In the genomic region with DNA sequence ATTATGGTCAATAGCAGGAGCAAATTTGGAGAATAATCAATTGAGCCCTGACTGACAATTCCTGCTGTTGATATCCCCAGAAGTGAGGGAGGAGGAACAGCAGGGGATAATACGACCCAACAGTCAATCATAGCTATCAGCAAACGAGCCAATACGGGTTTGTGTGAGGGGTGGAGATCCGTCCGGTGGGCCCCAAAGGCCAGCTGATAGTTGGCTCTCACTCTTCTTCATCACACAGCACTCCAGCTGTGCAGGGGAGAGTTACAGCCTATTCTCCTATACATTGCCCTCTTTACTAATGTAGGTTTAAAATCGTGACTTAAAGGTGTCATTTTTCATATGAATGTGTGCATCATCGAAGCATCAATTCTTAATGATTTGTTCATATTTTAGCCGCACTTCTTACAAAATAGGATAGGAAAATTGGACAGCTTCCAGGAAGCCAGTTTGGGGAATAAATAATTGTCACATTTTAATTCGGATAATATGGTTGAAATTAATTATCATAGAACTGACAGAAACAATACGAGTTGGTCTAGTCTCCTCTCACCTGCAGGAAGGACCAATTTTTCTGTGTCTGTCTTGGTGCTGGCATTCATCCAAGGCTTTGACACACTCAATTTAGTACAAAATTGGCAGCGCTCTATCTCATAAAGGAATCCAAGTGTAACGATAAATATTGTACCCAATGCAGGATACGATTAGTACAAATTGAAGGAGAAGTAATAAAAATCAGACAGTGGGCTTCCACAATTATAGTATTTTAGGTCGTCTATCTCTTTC, we compare ENCODE assay signal across 29 mouse cellular contexts. TPM values are rescaled to one million over a fixed set of nuclear protein-coding genes. Genes with fewer than 3 reads are reported as not detected.
DNase-seq lines count a peak whose midpoint lies in the region; ATAC-seq lines count a peak whose summit lies in the region.
"Had no signal": no experiment of that assay in that cellular context is flagged by ENCODE, and none has a peak within 500 bp of the region (broad histone marks: within the 10 kb centered on the region; RNA-seq: fewer than 3 reads in every experiment).

No protein-coding gene starts in this region.

- no peaks in the 10 kb centered on the region for H3K36me3 ChIP-seq in hindbrain, embryonic 11.5 days (ENCODE audit: control insufficient read depth, insufficient read depth, low read length)
- no peaks in the 10 kb centered on the region for H3K36me3 ChIP-seq in hindbrain, embryonic 13.5 days
- no peaks in the 10 kb centered on the region for H3K36me3 ChIP-seq in neural tube, embryonic 12.5 days
- no peaks in the 10 kb centered on the region for H3K36me3 ChIP-seq in hindbrain, embryonic 15.5 days
- H3K36me3 ChIP-seq: forebrain, embryonic 15.5 days; G1E; heart, embryonic 13.5 days; limb, embryonic 15.5 days had no signal

- H3K27ac ChIP-seq in hindbrain, embryonic 11.5 days (ENCODE audit: low read depth, low read length): no peak overlapping the region
- H3K27ac ChIP-seq in hindbrain, embryonic 13.5 days: no peak overlapping the region
- no peak overlapping the region for H3K27ac ChIP-seq in neural tube, embryonic 12.5 days
- H3K27ac ChIP-seq in hindbrain, embryonic 15.5 days (replicated peaks): no peak overlapping the region
- H3K27ac ChIP-seq: forebrain, embryonic 15.5 days; heart, adult 2 months; heart, embryonic 13.5 days; left cerebral cortex, adult 2 months; limb, embryonic 15.5 days; liver, embryonic 14.5 days had no signal

- no peaks in the 10 kb centered on the region for H3K27me3 ChIP-seq in hindbrain, embryonic 11.5 days (ENCODE audit: control insufficient read depth, insufficient read depth, low read length)
- H3K27me3 ChIP-seq in hindbrain, embryonic 13.5 days: no peaks in the 10 kb centered on the region
- no peaks in the 10 kb centered on the region for H3K27me3 ChIP-seq in neural tube, embryonic 12.5 days (replicated peaks)
- H3K27me3 ChIP-seq in hindbrain, embryonic 15.5 days: no peaks in the 10 kb centered on the region
- H3K27me3 ChIP-seq: CH12.LX; forebrain, embryonic 15.5 days; heart, embryonic 13.5 days; limb, embryonic 15.5 days; megakaryocyte, embryonic 14.5 days had no signal

- 0 out of 2 replicates have a peak, but pooled peaks have one; percentile 27 for ATAC-seq in hindbrain, embryonic 11.5 days (ENCODE audit: low FRiP score)
- no peak for ATAC-seq in hindbrain, embryonic 13.5 days (ENCODE audit: low FRiP score)
- ATAC-seq in neural tube, embryonic 12.5 days (ENCODE audit: low FRiP score, low read depth): 0 out of 2 replicates have a peak, but pooled peaks have one; percentile 58
- ATAC-seq in hindbrain, embryonic 15.5 days (ENCODE audit: low FRiP score, low read depth): no peak
- ATAC-seq: forebrain, embryonic 15.5 days; Patski had no signal

- no peaks in the 10 kb centered on the region for H3K9me3 ChIP-seq in hindbrain, embryonic 11.5 days (ENCODE audit: control insufficient read depth, low read length)
- H3K9me3 ChIP-seq in hindbrain, embryonic 13.5 days: no peaks in the 10 kb centered on the region
- no peaks in the 10 kb centered on the region for H3K9me3 ChIP-seq in neural tube, embryonic 12.5 days
- H3K9me3 ChIP-seq in hindbrain, embryonic 15.5 days: no peaks in the 10 kb centered on the region
- H3K9me3 ChIP-seq: forebrain, embryonic 15.5 days; G1E; heart, embryonic 13.5 days; limb, embryonic 15.5 days; megakaryocyte, embryonic 14.5 days had no signal

- no peak for DNase-seq in hindbrain, embryonic 11.5 days (ENCODE audit: low spot score)
- DNase-seq in neural tube, embryonic 10.5 days (ENCODE audit: extremely low spot score, low spot score): no peak
- DNase-seq in gastrocnemius, postnatal 10 days: no peak
- no peak for DNase-seq in right cerebral cortex, postnatal 25 days
- DNase-seq: adrenal gland, postnatal 36 days; B cell, adult 2 months; cerebellum, adult 2 months; gastrocnemius, postnatal 36 days; heart, adult 2 months; heart, postnatal 14 days; kidney, adult 18-20 months; kidney, postnatal 4 days; lung, embryonic 14.5 days; right cerebral cortex, postnatal 4 days; thymus, postnatal 14 days had no signal

- H3K9ac ChIP-seq in hindbrain, embryonic 11.5 days (ENCODE audit: low read depth, low read length): no peak overlapping the region
- no peak overlapping the region for H3K9ac ChIP-seq in hindbrain, embryonic 13.5 days
- no peak overlapping the region for H3K9ac ChIP-seq in neural tube, embryonic 12.5 days
- no peak overlapping the region for H3K9ac ChIP-seq in hindbrain, embryonic 15.5 days
- H3K9ac ChIP-seq: forebrain, embryonic 15.5 days; heart, embryonic 13.5 days; limb, embryonic 15.5 days; liver, embryonic 14.5 days; lung, embryonic 14.5 days had no signal

- H3K4me1 ChIP-seq in hindbrain, embryonic 11.5 days (replicated peaks; ENCODE audit: control insufficient read depth, insufficient read depth, low read length): no peaks in the 10 kb centered on the region
- H3K4me1 ChIP-seq in hindbrain, embryonic 13.5 days (replicated peaks): peaks cover 9% of the 10 kb centered on the region
- H3K4me1 ChIP-seq in neural tube, embryonic 12.5 days: no peaks in the 10 kb centered on the region
- H3K4me1 ChIP-seq in hindbrain, embryonic 15.5 days (replicated peaks): peaks cover 9% of the 10 kb centered on the region; the same call in 1 of the 2 replicates
- H3K4me1 ChIP-seq: heart, embryonic 13.5 days; limb, embryonic 15.5 days; megakaryocyte, embryonic 14.5 days had no signal

- WGBS in hindbrain, embryonic 11.5 days: 72% methylated on average over 14 of the region's 14 CpGs
- WGBS in hindbrain, embryonic 13.5 days: 39% methylated on average over 14 of the region's 14 CpGs
- 48% methylated on average over 14 of the region's 14 CpGs for WGBS in neural tube, embryonic 12.5 days
- 34% methylated on average over 14 of the region's 14 CpGs for WGBS in hindbrain, embryonic 15.5 days

- H3K4me3 ChIP-seq in hindbrain, embryonic 11.5 days (ENCODE audit: low read depth, low read length): no peak overlapping the region
- H3K4me3 ChIP-seq in hindbrain, embryonic 13.5 days: no peak overlapping the region
- H3K4me3 ChIP-seq in neural tube, embryonic 12.5 days: no peak overlapping the region
- no peak overlapping the region for H3K4me3 ChIP-seq in hindbrain, embryonic 15.5 days
- H3K4me3 ChIP-seq: forebrain, embryonic 15.5 days; heart, adult 2 months; heart, embryonic 13.5 days; left cerebral cortex, adult 2 months; limb, embryonic 15.5 days; megakaryocyte, embryonic 14.5 days had no signal

- H3K4me2 ChIP-seq in hindbrain, embryonic 11.5 days (replicated peaks; ENCODE audit: low read depth, low read length): no peak overlapping the region
- H3K4me2 ChIP-seq in hindbrain, embryonic 13.5 days: no peak overlapping the region
- H3K4me2 ChIP-seq in neural tube, embryonic 12.5 days (replicated peaks): no peak overlapping the region
- H3K4me2 ChIP-seq in hindbrain, embryonic 15.5 days: peak overlapping the region; percentile 21; the same call in 1 of the 2 replicates
- H3K4me2 ChIP-seq: forebrain, embryonic 15.5 days; heart, embryonic 13.5 days; limb, embryonic 15.5 days; lung, embryonic 14.5 days had no signal

RNA-seq across cellular contexts. Expression of gene Pou4f1, which starts 43.9 kb away (rescaled TPM):
- polyA plus RNA-seq in hindbrain, embryonic 11.5 days (2014; fragmentation: Nextera tagmentation; extraction: Ambion mirVana): 56.5 and 71.1 TPM in 2 replicates
- 83.5 and 84.1 TPM in 2 replicates for polyA plus RNA-seq in hindbrain, embryonic 13.5 days (2015; fragmentation: Nextera tagmentation; extraction: Ambion mirVana)
- polyA plus RNA-seq in neural tube, embryonic 12.5 days (2016; fragmentation: Nextera tagmentation; extraction: Ambion mirVana): 116 and 145 TPM in 2 replicates
- 42.7 and 59.3 TPM in 2 replicates for polyA plus RNA-seq in hindbrain, embryonic 15.5 days (2015; fragmentation: Nextera tagmentation; extraction: Ambion mirVana)
- 1 to 10 TPM; 1.6 to 2.1 TPM for total RNA-seq in gastrocnemius, postnatal 10 days (2021)
- total RNA-seq: left cerebral cortex, adult 2 months; left cerebral cortex, postnatal 36 days; neutrophil, adult 5-6 weeks had no signal

Comparison
In these comparisons a context has a peak if more than half of its experiments do, and no peak if none do; other contexts are left out.
1. ATAC-seq: peak in hindbrain, embryonic 11.5 days (single experiment) and neural tube, embryonic 12.5 days (single experiment); none in hindbrain, embryonic 13.5 days (single experiment) and hindbrain, embryonic 15.5 days (single experiment).